Mouse (Mus musculus) heart, postnatal 36 days (tissue): ENCODE measurements around the gene 1810010D01Rik. TPM values are rescaled to one million over a fixed set of nuclear protein-coding genes. Genes with fewer than 3 reads are reported as not detected.

Experiments
- DNase-seq, 2 experiments: peaks; one replicate each; pipeline ENCODE4 v3.0.0; 2021 to 2022
- intact Hi-C: fragments of 180-260 bp; cut with DNase I; formaldehyde crosslinking; loops from one replicate; pipeline ENCODE4 v1.15.1; 2025
- total RNA-seq, 2 experiments: library from RNA; stranded (reverse); gene quantifications; 2 replicates each; pipeline ENCODE4 v1.2.3; 2021

1810010D01Rik gene
- total RNA-seq, 2 experiments from 2014 or later, result not detected

DNA sequence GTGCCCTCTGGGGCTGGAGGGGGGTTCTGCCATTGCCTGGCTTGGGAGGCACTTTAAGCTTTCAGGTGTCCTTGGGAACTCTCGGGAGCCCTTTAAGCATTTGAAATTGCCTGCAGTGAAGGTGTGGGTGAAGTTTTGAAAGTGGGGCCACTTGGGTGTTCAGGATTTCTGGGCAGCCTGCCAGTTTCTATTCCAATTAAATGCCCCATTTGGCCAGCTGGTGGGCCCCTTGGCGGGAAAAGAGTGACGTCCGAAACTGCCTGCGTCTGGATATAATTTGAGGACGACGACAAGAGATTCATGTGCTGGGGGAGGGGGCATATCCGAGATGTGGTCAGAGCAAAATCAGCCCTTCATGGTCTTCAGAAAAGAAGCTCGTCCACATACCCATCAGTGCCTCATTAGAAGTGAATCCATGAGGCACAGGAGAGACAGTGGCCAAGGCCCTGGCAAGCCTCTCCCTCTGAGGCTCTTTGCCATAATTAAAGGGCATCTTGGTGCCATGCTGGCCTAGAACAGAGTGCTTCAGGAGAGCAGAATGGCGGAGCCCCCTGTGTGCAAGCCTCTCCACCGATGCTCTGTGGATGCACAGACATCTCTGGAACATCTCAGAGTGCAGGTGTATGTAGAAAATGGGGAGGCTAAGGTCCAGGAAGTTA, 26.4 kb downstream of the 1810010D01Rik start:
- intact Hi-C loops, result no loop called here
- no peak for DNase-seq

DNA sequence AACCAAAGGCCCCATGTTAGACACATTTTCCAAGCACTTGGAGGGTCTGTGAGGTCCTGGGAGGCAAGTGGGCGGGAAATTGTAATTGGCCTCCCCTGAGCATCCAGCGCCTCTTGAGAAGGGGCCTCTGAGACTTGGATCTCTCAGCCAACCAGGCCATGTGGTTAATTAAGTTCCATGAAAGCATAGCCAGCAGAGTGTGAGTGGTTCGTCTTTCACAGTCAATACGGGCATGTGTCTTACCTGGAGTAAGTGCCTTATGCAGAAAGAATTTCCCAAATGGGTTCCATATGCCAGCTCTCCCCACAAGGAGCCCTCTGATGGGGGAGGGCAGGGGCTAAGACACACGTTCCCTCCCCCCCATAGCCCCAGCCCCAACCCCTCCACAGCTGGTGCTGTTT, 28.2 kb downstream of the 1810010D01Rik start:
- intact Hi-C loops, result no loop called here
- DNase-seq, result no peak

DNA sequence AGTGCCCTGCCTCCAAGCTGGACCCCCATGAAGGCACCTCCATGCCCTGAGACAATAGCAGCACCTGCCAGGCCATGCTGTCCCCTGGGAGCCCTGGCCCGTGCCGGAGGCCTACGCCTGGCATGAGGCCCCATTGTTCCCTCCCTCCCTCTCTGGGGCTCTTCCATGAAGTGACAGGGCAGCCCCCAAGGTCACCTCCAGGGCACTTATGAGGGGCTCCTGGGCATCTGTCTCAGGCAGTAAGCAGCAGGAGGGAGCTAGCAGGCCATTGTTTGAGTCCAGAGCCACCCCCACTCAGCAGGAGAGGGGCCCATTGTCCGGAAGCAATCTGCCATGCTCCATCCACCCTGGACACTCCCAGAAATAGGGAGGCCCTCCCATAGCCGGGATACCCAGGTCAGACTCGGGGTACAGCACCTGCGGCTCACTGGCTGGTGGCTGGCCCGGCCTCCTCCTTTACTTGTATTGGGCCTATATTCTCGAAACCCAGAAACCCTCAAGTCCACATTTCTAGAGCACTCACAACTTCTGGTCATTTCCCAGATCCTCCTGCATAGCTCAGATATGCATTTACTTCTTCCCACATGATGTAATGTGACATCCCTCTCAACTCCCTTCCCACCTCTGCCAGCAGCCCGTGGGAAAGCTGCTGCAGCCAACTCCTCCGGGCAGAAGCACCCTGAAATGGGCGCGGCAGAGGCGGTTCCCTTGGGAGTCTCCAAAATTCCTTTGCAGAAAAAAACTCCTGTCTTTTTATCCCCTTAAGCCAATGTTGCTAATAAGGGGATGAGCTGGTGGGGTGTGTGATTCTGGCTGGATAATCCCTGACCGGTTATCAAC, 30.9 kb downstream of the 1810010D01Rik start:
- intact Hi-C loops, result no loop called here
- no peak for DNase-seq

DNA sequence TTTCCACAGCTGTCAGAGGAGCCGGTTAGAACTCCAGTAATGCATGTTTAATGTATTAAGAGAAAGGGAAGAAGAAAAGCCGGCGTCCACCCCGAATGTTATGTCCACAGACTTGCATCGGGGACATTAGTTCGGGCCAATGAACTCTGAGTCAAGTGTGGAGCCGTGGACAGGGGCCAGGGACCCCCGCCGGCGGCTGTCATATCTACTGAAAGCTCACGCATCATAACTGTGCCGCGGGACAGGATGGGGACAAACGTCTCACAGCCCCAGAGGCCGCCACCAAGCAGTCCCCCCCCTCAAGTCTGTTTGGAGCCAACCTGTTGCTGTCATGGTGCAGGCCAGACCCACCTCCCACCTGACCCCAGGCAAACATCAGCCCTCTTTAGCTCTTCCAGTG, 34.4 kb downstream of the 1810010D01Rik start:
- no peak for DNase-seq
- intact Hi-C loops, result no loop called here

DNA sequence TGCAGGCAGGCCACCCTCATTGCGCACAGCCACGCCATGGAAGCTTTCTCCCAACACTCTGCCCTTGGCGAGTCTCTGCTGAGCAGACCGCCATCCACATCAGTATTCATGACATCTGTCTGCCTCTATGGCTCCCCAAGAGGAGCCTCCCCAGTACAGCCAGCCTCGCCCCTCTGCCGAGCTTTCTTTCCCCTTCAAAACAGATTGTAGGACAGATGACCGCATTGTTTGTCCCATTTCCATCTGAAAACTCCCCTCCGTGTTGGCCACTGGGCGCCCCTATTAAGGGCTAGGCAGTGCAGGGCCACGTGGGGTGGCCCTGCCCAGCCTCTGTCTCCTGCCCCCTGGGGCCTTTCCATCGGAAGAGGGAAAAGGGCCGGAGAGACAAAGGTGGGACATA, 34.8 kb downstream of the 1810010D01Rik start:
- no peak for DNase-seq

DNA sequence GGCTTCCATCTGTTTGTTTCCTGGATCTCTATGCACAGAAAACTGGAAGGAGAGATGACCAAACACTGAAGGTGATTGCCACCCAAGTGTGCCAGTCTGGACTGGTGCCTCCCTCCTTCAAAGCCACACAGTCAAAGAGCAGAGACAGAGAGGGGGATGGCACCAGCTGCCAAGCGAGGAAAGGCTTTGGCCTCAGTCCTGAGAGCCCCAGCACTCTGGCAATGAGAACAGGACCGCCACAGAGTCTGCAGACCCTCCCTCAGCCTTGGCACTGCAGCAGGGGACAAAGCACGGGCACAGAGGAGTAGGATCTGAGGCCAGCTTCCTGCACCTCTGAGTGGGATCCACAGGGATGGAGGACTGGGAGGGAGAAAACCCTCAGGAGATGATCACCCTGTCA, 38.2 kb downstream of the 1810010D01Rik start:
- intact Hi-C loops, result no loop called here
- DNase-seq, result no peak

More for the DNA sequence above, 34.8 kb downstream of the 1810010D01Rik start:
- intact Hi-C loops, result no loop called here

DNA sequence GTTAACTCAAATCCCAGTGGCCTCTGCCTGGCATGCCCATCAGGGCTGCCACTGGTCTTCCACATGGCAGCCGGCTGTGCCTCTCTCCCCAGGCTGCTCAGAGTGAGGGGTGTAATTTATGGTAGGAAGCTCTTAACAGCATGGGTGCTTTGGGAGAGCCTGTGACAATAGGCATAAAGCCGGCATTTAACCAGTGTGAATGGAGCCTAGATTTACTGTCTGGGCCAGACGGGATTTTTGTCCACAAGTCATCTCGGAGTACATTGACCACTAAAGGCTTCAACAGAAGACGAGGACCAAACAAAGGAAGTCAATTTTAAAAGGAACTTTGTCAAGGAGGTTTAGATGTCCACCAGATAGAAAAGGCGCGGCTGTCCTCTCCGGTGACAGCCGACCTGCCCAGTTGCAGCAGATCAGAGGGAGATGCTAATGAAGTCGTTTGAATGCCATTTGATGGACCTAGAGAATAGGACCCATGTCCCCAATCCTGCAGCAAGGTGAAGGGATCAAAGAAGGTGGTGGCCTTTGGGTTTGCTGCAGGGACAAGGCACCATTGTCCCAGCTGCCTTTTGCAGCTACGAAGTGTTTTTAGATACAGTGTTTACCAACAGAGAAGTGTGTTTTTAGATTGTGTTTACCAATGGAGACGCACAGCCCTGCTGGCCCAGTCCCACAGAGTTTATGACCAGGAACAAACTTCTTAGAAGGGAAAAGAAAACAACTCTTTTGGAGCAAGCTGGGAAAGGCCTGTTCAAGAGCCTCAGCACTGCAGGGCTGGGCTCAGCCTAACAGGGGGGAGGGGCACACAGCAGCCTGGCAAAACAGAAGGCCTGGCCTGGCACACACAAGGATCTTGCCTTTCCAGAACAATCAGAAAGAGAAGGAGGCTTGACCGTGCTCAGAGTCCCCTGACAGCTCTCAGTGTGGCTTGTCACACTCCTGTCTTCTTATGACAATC, 48.4 kb downstream of the 1810010D01Rik start:
- peak in 1 of 2 experiments; percentile 10 for DNase-seq
- intact Hi-C loops, result loop anchor here (5.0 kb wide), 1 partner anchor 58 kb away; no protein-coding TSS in a partner anchor

Other genes starting within 250 kb of the 1810010D01Rik start
- 1 to 10 TPM; 3.2 to 3.6 TPM for gene Tpcn2, start 75.9 kb upstream of the 1810010D01Rik start, total RNA-seq
- gene Mrgprf, start 92.7 kb upstream of the 1810010D01Rik start, total RNA-seq, result 1 to 10 TPM; 3.9 to 4.0 TPM
- not detected for gene Mrgprd, start 106.7 kb upstream of the 1810010D01Rik start, total RNA-seq